Mouse (Mus musculus) kidney, postnatal 25 days (tissue): ENCODE data around the gene Ankrd44.

Source experiments
- DNase-seq, 2 experiments: peaks; one replicate each; pipeline ENCODE4 v3.0.0; 2021; ENCODE audit warnings: mixed read lengths in 2 of 2

Gene Ankrd44

GRCm38 (mm10) chr1:54807832-54808231, 118.4 kb downstream of the Ankrd44 start:
- DNase-seq: no peak

GRCm38 (mm10) chr1:54806116-54806850, 119.9 kb downstream of the Ankrd44 start:
- no peak for DNase-seq

GRCm38 (mm10) chr1:54804406-54804805, 121.8 kb downstream of the Ankrd44 start:
- DNase-seq: no peak

GRCm38 (mm10) chr1:54802703-54803102, 123.5 kb downstream of the Ankrd44 start:
- DNase-seq: peak in 1 of 2 experiments; percentile 46

GRCm38 (mm10) chr1:54801256-54801655, 124.9 kb downstream of the Ankrd44 start:
- no peak for DNase-seq

GRCm38 (mm10) chr1:54799421-54799820, 126.8 kb downstream of the Ankrd44 start:
- DNase-seq: no peak

GRCm38 (mm10) chr1:54798415-54798814, 127.8 kb downstream of the Ankrd44 start:
- no peak for DNase-seq

- no peak for DNase-seq
Measured at GRCm38 (mm10) chr1:54794709-54795108, 131.5 kb downstream of the Ankrd44 start.

- DNase-seq: no peak
Measured at GRCm38 (mm10) chr1:54791406-54791805, 134.8 kb downstream of the Ankrd44 start.

- no peak for DNase-seq
Measured at GRCm38 (mm10) chr1:54789327-54789960, 136.7 kb downstream of the Ankrd44 start.

- no peak for DNase-seq
Measured at GRCm38 (mm10) chr1:54788337-54788736, 137.8 kb downstream of the Ankrd44 start.

GRCm38 (mm10) chr1:54778151-54778550, 148.0 kb downstream of the Ankrd44 start:
- no peak for DNase-seq

GRCm38 (mm10) chr1:54777104-54777503, 149.1 kb downstream of the Ankrd44 start:
- peak in 1 of 2 experiments; percentile 39 for DNase-seq

- DNase-seq: no peak
Measured at GRCm38 (mm10) chr1:54776116-54776515, 150.1 kb downstream of the Ankrd44 start.

- no peak for DNase-seq
Measured at GRCm38 (mm10) chr1:54772843-54773242, 153.3 kb downstream of the Ankrd44 start.

GRCm38 (mm10) chr1:54771471-54771870, 154.7 kb downstream of the Ankrd44 start:
- no peak for DNase-seq

- DNase-seq: no peak
Measured at GRCm38 (mm10) chr1:54767221-54767620, 159.0 kb downstream of the Ankrd44 start.

- no peak for DNase-seq
Measured at GRCm38 (mm10) chr1:54765632-54766238, 160.5 kb downstream of the Ankrd44 start.

GRCm38 (mm10) chr1:54762216-54762807, 163.9 kb downstream of the Ankrd44 start:
- no peak for DNase-seq

- DNase-seq: no peak
Measured at GRCm38 (mm10) chr1:54759841-54760240, 166.3 kb downstream of the Ankrd44 start.

GRCm38 (mm10) chr1:54757291-54757690, 168.9 kb downstream of the Ankrd44 start:
- DNase-seq: no peak

- DNase-seq: no peak
Measured at GRCm38 (mm10) chr1:54755690-54756365, 170.4 kb downstream of the Ankrd44 start.

- no peak for DNase-seq
Measured at GRCm38 (mm10) chr1:54749961-54750360, 176.2 kb downstream of the Ankrd44 start.
